Mouse (Mus musculus): ENCODE data around the gene Lyst. TPM values are rescaled to one million over a fixed set of nuclear protein-coding genes. Genes with fewer than 3 reads are reported as not detected.
"Not testable (repeated sequence)": the region's sequence is repeated elsewhere in the genome, so short reads cannot be mapped to it uniquely, and the experiment has no call there.

The Lyst gene
- total and polyA plus RNA-seq, 2 experiments = 2.3 to 30.3 TPM

DNA sequence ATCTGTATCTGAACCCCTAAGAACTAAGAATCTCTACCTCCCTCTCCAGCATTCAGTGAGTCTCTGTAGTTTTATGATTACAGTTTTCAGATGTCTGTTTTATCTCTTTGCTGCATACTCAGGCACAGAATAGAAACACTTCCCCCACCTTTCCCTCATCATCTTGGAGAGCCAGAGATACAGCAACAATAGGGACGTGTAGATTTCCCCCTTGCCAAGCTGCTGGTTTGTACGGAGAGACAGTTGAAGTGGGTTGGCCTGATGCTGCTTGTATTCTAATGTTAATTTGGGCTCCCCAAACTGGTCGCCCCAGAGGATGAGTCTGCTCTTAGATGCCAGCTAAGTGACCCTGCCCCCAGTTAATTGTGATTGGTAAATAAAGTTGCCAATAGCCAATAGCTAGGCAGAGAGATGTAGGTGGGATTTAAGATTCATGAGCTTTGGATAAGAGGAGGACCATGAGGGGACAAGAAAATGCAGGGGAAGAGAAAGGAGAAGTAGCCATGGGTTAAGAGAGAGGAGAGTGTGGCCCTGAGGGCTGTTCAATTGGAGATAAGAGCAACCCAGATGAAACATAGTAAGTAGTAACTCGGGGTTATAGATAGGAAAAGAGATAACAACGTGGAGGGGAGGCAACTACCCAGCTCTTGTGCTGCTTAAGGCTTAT is 205.1 kb downstream of the Lyst start:
- Histone ChIP-seq H3K4me1 (ENCODE audit: control insufficient read depth, insufficient read depth, low read length) (no peaks in the 10 kb centered on the region), H3K4me3 (ENCODE audit: insufficient read depth, low read depth, low read length) (no peak overlapping the region), H3K79me2 (ENCODE audit: control insufficient read depth, insufficient read depth, low read length) (no peaks in the 10 kb centered on the region), H3K27ac (replicated peaks; ENCODE audit: insufficient read depth, low read depth, low read length) (no peak overlapping the region), H3K27me3 (ENCODE audit: control insufficient read depth, insufficient read depth, low read length) (no peaks in the 10 kb centered on the region; the same call in 1 of the 2 replicates), H3K36me3 (ENCODE audit: control insufficient read depth, insufficient read depth, low read length) (no peaks in the 10 kb centered on the region), H3K9ac (ENCODE audit: low read depth, low read length) (no peak overlapping the region)
- no peak for DNase-seq (ENCODE audit: extremely low read depth, low read depth, low spot score)
- 37% methylated on average over 5 of the region's 5 CpGs for WGBS
- TF ChIP-seq POLR2A (IDR thresholded peaks at IDR 0.05; ENCODE audit: extremely low read depth, insufficient read depth, low read length) (no peak), CTCF (IDR thresholded peaks at IDR 0.05; ENCODE audit: low read depth, low read length) (no peak)

DNA sequence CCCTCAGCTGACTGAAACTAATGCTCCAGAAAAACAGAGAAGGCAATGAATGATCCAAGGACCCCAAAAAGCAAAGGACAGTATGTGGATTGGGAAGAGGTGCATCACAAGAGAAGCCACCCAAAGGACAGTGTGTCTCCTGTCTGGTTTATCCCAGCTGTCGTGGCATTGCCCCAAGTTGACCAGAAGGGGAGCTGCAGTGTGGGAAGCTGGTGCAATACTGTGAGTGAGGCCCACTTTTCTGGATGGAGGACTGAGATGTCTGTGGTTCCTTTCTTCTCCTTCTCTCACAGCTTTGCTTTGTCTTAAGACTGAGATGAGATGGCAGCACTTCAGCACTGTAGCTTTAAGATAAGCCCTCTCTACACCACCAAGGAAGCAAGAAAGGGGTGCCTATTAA is 205.9 kb downstream of the Lyst start:
- DNase-seq (ENCODE audit: extremely low read depth, low read depth, low spot score) = no peak
- no peak overlapping the region for H3K4me3 ChIP-seq (ENCODE audit: insufficient read depth, low read depth, low read length)
- H3K36me3 ChIP-seq (ENCODE audit: control insufficient read depth, insufficient read depth, low read length) = no peaks in the 10 kb centered on the region
- 86% methylated on average over 1 of the region's 1 CpGs for WGBS
- H3K79me2 ChIP-seq (ENCODE audit: control insufficient read depth, insufficient read depth, low read length) = no peaks in the 10 kb centered on the region
- TF ChIP-seq POLR2A (IDR thresholded peaks at IDR 0.05; ENCODE audit: extremely low read depth, insufficient read depth, low read length) = no peak
- no peak for TF ChIP-seq CTCF (IDR thresholded peaks at IDR 0.05; ENCODE audit: low read depth, low read length)
- H3K27ac ChIP-seq (replicated peaks; ENCODE audit: insufficient read depth, low read depth, low read length) = no peak overlapping the region
- no peaks in the 10 kb centered on the region; the same call in 1 of the 2 replicates for H3K27me3 ChIP-seq (ENCODE audit: control insufficient read depth, insufficient read depth, low read length)
- no peak overlapping the region for H3K9ac ChIP-seq (ENCODE audit: low read depth, low read length)
- H3K4me1 ChIP-seq (ENCODE audit: control insufficient read depth, insufficient read depth, low read length) = no peaks in the 10 kb centered on the region

DNA sequence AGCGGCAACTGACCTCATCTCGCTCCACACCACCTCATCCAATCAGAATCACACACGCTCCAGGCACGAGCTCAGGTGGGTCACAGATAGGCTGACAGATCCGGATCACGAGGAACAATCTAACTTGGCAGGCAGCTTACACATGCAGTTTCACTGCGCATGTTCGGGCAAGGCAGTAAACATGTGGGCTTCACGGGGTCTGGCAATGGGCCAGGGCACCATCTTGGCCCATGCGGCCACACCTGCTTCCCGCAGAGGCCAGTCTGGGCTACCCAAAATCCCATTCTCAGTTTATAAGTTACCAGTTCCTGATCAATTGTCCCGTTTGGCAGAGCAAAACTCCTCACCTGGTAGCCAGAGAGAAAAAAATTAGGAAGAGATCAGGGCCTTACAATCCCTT is 207.6 kb downstream of the Lyst start:
- H3K4me1 ChIP-seq (ENCODE audit: control insufficient read depth, insufficient read depth, low read length); H3K79me2 ChIP-seq (ENCODE audit: control insufficient read depth, insufficient read depth, low read length); DNase-seq (ENCODE audit: extremely low read depth, low read depth, low spot score); H3K27ac ChIP-seq (replicated peaks; ENCODE audit: insufficient read depth, low read depth, low read length); H3K4me3 ChIP-seq (ENCODE audit: insufficient read depth, low read depth, low read length); H3K9ac ChIP-seq (ENCODE audit: low read depth, low read length); H3K27me3 ChIP-seq (ENCODE audit: control insufficient read depth, insufficient read depth, low read length); H3K36me3 ChIP-seq (ENCODE audit: control insufficient read depth, insufficient read depth, low read length): not testable (repeated sequence)
- WGBS = 90% methylated on average over 12 of the region's 12 CpGs

DNA sequence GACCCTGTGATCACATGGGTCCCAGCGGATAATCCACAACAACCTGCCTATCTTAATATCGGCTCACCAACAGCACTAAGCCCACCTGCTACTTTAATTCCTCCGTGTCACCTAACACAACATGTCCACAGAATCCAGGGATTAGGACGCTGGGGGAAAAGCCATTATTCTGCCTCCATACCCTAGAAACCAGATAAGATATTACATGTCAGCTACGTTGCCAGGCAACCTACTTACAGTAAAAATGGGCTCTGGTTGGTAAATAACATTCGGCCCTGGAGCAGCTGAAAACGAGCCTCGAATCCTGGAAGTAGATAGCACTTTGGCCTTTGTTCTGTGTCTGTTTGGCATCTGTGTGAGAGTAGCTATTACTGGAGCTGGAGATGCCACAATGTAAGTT is 208.6 kb downstream of the Lyst start:
- no peak for TF ChIP-seq CTCF (IDR thresholded peaks at IDR 0.05; ENCODE audit: low read depth, low read length)
- TF ChIP-seq POLR2A (IDR thresholded peaks at IDR 0.05; ENCODE audit: extremely low read depth, insufficient read depth, low read length) = no peak
- Histone ChIP-seq H3K4me1 (ENCODE audit: control insufficient read depth, insufficient read depth, low read length) (no peaks in the 10 kb centered on the region), H3K27ac (replicated peaks; ENCODE audit: insufficient read depth, low read depth, low read length) (no peak overlapping the region), H3K27me3 (ENCODE audit: control insufficient read depth, insufficient read depth, low read length) (no peaks in the 10 kb centered on the region; the same call in 1 of the 2 replicates), H3K79me2 (ENCODE audit: control insufficient read depth, insufficient read depth, low read length) (no peaks in the 10 kb centered on the region), H3K4me3 (ENCODE audit: insufficient read depth, low read depth, low read length) (no peak overlapping the region), H3K36me3 (ENCODE audit: control insufficient read depth, insufficient read depth, low read length) (no peaks in the 10 kb centered on the region), H3K9ac (ENCODE audit: low read depth, low read length) (no peak overlapping the region)
- no peak for DNase-seq (ENCODE audit: extremely low read depth, low read depth, low spot score)
- WGBS = 71% methylated on average over 8 of the region's 8 CpGs

DNA sequence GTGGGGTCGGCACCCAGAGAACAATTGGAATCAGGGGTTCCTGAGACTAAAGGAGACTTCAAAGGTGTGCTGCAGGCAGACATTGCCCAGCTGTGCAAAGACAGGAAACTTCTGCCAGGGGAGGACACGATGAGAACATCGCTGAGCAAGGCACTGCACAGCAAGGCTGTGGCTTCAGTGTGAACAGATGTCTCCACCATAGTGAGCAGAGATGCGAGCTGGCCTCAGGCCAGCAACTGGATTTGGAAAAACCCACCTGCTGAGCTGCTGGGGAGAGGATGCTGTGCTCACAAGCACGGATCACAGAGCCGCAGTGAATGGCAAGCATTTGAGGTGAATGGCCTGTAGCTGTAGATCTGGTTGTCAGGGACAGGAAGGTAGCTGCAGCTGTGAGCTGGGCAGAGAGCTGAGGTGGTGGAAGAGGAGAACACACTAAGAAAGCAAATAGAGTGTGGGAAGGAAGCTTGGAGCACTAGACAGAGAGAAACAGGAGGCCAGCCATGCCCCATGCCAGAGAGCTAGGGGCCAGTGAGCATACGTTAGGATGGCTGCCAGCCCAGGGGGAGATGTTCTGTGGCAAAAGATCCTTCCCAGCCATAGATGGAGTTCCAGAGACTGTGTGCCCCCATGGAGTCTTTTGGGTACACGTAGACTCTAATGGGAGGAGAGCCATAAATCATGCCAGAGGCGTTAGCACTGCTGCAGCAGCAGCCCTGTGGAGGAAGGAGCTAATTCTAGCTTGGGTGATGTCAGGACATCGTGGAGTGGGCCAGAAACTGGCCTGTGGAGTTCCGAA is 218.3 kb downstream of the Lyst start:
- DNase-seq (ENCODE audit: extremely low read depth, low read depth, low spot score) = no peak
- H3K4me1 ChIP-seq (ENCODE audit: control insufficient read depth, insufficient read depth, low read length) = no peaks in the 10 kb centered on the region
- 57% methylated on average over 11 of the region's 11 CpGs for WGBS
- H3K79me2 ChIP-seq (ENCODE audit: control insufficient read depth, insufficient read depth, low read length) = no peaks in the 10 kb centered on the region
- no peak overlapping the region for H3K27ac ChIP-seq (replicated peaks; ENCODE audit: insufficient read depth, low read depth, low read length)
- no peak overlapping the region for H3K9ac ChIP-seq (ENCODE audit: low read depth, low read length)
- TF ChIP-seq CTCF (IDR thresholded peaks at IDR 0.05; ENCODE audit: low read depth, low read length) = no peak
- no peak for TF ChIP-seq POLR2A (IDR thresholded peaks at IDR 0.05; ENCODE audit: extremely low read depth, insufficient read depth, low read length)
- H3K27me3 ChIP-seq (ENCODE audit: control insufficient read depth, insufficient read depth, low read length) = no peaks in the 10 kb centered on the region
- no peaks in the 10 kb centered on the region for H3K36me3 ChIP-seq (ENCODE audit: control insufficient read depth, insufficient read depth, low read length)
- H3K4me3 ChIP-seq (ENCODE audit: insufficient read depth, low read depth, low read length) = no peak overlapping the region

DNA sequence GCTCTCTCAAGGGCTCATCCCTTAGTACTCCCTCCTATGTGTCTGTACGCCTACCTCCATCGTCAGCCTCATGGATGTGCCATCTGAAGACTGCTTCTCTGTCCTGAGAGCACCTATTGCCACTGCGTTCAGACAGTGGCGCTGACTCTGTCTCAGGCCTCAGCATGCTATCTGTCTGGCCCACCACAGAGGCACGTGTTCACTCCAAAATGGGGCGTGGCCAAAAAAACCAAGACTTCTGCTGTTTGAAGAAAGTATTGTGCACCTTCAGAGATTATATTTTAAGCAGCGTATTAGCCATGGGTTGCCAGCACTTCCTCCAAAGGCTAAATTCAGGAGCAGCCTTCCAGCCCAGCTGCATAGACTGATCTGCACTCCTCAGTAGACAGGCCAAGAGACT is 220.7 kb downstream of the Lyst start:
- Histone ChIP-seq H3K4me1 (ENCODE audit: control insufficient read depth, insufficient read depth, low read length) (no peaks in the 10 kb centered on the region), H3K9ac (ENCODE audit: low read depth, low read length) (no peak overlapping the region), H3K36me3 (ENCODE audit: control insufficient read depth, insufficient read depth, low read length) (no peaks in the 10 kb centered on the region), H3K4me3 (ENCODE audit: insufficient read depth, low read depth, low read length) (no peak overlapping the region), H3K27ac (replicated peaks; ENCODE audit: insufficient read depth, low read depth, low read length) (no peak overlapping the region), H3K79me2 (ENCODE audit: control insufficient read depth, insufficient read depth, low read length) (no peaks in the 10 kb centered on the region), H3K27me3 (ENCODE audit: control insufficient read depth, insufficient read depth, low read length) (no peaks in the 10 kb centered on the region)
- DNase-seq (ENCODE audit: extremely low read depth, low read depth, low spot score) = no peak
- TF ChIP-seq CTCF (IDR thresholded peaks at IDR 0.05; ENCODE audit: low read depth, low read length) (no peak), POLR2A (IDR thresholded peaks at IDR 0.05; ENCODE audit: extremely low read depth, insufficient read depth, low read length) (no peak)
- WGBS = 81% methylated on average over 7 of the region's 7 CpGs
